ENCODE assay signal across 8 mouse cellular contexts in the genomic region with DNA sequence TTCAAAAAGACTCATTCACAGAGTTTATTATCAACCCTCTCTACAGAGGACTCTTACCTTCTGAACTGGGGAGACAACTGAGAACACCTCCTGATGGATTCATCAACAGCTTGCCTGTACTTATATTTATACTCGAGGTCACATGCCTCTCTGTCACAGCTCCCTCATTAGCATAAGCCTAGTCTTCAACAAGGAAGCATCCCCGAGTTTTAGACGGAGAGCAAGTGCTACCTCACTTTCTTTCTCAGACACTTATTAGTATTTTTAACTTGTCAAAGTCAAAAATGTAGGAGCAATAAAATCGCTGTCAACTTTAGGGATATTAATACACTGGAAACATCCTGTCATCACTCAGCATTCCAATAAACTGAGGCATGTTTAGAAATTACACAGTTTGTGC. TPM values are rescaled to one million over a fixed set of nuclear protein-coding genes. Genes with fewer than 3 reads are reported as not detected.
A peak's percentile ranks its signal among the peaks of the same experiment; 100 is the strongest.
DNase-seq lines count a peak whose midpoint lies in the region; ATAC-seq and TF ChIP-seq lines count a peak whose summit lies in the region.

A gene (minus strand): TSS at position 101 of the 400 bp plus-strand sequence.

- no peaks in the 10 kb centered on the region for H3K4me1 ChIP-seq in forebrain, postnatal 0 days (ENCODE audit: insufficient read depth)
- no peaks in the 10 kb centered on the region for H3K4me1 ChIP-seq in hindbrain, embryonic 14.5 days (replicated peaks; ENCODE audit: control insufficient read depth, insufficient read depth, low read length)
- H3K4me1 ChIP-seq in liver, embryonic 15.5 days (replicated peaks): peaks cover 22% of the 10 kb centered on the region

- peak in 1 of 2 experiments; percentile 15 for DNase-seq in frontal cortex, adult 2 months (ENCODE audit: extremely low spot score in 1 of 2, low spot score in 1 of 2)
- DNase-seq in frontal cortex, postnatal 25 days (ENCODE audit: low spot score in 2 of 2): no peak
- no peak for DNase-seq in adrenal gland, adult 2 months
- DNase-seq in forebrain, postnatal 0 days: no peak
- no peak for DNase-seq in hindbrain, embryonic 14.5 days (ENCODE audit: low spot score)
- no peak for DNase-seq in thymus, postnatal 25 days
- DNase-seq in Muller cell, postnatal 12 days (ENCODE audit: inconsistent ontology term): no peak

- no peaks in the 10 kb centered on the region for H3K36me3 ChIP-seq in forebrain, postnatal 0 days (ENCODE audit: insufficient read depth)
- no peaks in the 10 kb centered on the region for H3K36me3 ChIP-seq in hindbrain, embryonic 14.5 days (replicated peaks; ENCODE audit: control insufficient read depth, insufficient read depth)
- H3K36me3 ChIP-seq in liver, embryonic 15.5 days (replicated peaks): no peaks in the 10 kb centered on the region

- no peaks in the 10 kb centered on the region for H3K27me3 ChIP-seq in forebrain, postnatal 0 days (ENCODE audit: insufficient read depth, low read length)
- no peaks in the 10 kb centered on the region for H3K27me3 ChIP-seq in hindbrain, embryonic 14.5 days (ENCODE audit: control insufficient read depth, insufficient read depth, low read length)
- H3K27me3 ChIP-seq in liver, embryonic 15.5 days: no peaks in the 10 kb centered on the region

- no peak within 1 kb of the TSS for H3K9ac ChIP-seq in forebrain, postnatal 0 days
- no peak within 1 kb of the TSS for H3K9ac ChIP-seq in hindbrain, embryonic 14.5 days
- H3K9ac ChIP-seq in liver, embryonic 15.5 days: no peak within 1 kb of the TSS

- no peak for ATAC-seq in forebrain, postnatal 0 days
- ATAC-seq in hindbrain, embryonic 14.5 days (ENCODE audit: low FRiP score): no peak
- ATAC-seq in liver, embryonic 15.5 days (ENCODE audit: insufficient read depth): no peak

- no peak within 1 kb of the TSS for H3K4me3 ChIP-seq in forebrain, postnatal 0 days (ENCODE audit: low read depth, low read length)
- H3K4me3 ChIP-seq in hindbrain, embryonic 14.5 days (replicated peaks; ENCODE audit: low read length): no peak within 1 kb of the TSS
- H3K4me3 ChIP-seq in liver, embryonic 15.5 days (replicated peaks): no peak within 1 kb of the TSS

- no peak within 1 kb of the TSS for H3K4me2 ChIP-seq in forebrain, postnatal 0 days (ENCODE audit: low read depth)
- H3K4me2 ChIP-seq in hindbrain, embryonic 14.5 days (replicated peaks): no peak within 1 kb of the TSS
- H3K4me2 ChIP-seq in liver, embryonic 15.5 days: no peak within 1 kb of the TSS

- no peak within 1 kb of the TSS for H3K27ac ChIP-seq in forebrain, postnatal 0 days (ENCODE audit: low read depth, low read length)
- H3K27ac ChIP-seq in hindbrain, embryonic 14.5 days: no peak within 1 kb of the TSS
- H3K27ac ChIP-seq in liver, embryonic 15.5 days (replicated peaks): no peak within 1 kb of the TSS

- TF ChIP-seq CTCF in forebrain, postnatal 0 days (IDR thresholded peaks at IDR 0.05; ENCODE audit: low read depth): no peak

- WGBS in forebrain, postnatal 0 days: 61% methylated on average over 4 of the region's 4 CpGs
- WGBS in hindbrain, embryonic 14.5 days: 77% methylated on average over 4 of the region's 4 CpGs
- WGBS in liver, embryonic 15.5 days (ENCODE audit: insufficient replicate concordance): 58% methylated on average over 4 of the region's 4 CpGs

- H3K9me3 ChIP-seq in forebrain, postnatal 0 days (ENCODE audit: low read length): no peaks in the 10 kb centered on the region
- no peaks in the 10 kb centered on the region for H3K9me3 ChIP-seq in hindbrain, embryonic 14.5 days (ENCODE audit: control insufficient read depth, low read length)
- no peaks in the 10 kb centered on the region for H3K9me3 ChIP-seq in liver, embryonic 15.5 days (replicated peaks)

RNA-seq across cellular contexts. Expression of the gene that starts here (rescaled TPM):
- 25.5 and 28.9 TPM in 2 replicates for polyA plus RNA-seq in frontal cortex, adult 2 months (2012; rRNA removed)
- total RNA-seq in adrenal gland, adult 2 months (2021): 100 to 1,000 TPM in 1 of 2 experiments, 10 to 100 TPM in 1; 95.7 to 121 TPM
- 12.1 and 17.1 TPM in 2 replicates for polyA plus RNA-seq in adrenal gland, adult 2 months (2012; rRNA removed)
- 20.4 and 25.7 TPM in 2 replicates for total RNA-seq in forebrain, postnatal 0 days (2014; rRNA removed)
- 18.1 and 31.1 TPM in 2 replicates for polyA plus RNA-seq in forebrain, postnatal 0 days (2015; fragmentation: Nextera tagmentation; extraction: Ambion mirVana)
- polyA plus RNA-seq in hindbrain, embryonic 14.5 days (2014; fragmentation: Nextera tagmentation; extraction: Ambion mirVana): 54.3 and 65.3 TPM in 2 replicates
- polyA plus RNA-seq in liver, embryonic 15.5 days (2015; fragmentation: Nextera tagmentation; extraction: Ambion mirVana): 23.3 and 25.8 TPM in 2 replicates
